Mouse (Mus musculus) testis, adult 2 months (tissue): Measurements from ENCODE around the gene Fam20c.

Experiments used
- CTCF ChIP-seq: fragments of 200-500 bp; IDR thresholded peaks from 2 replicates; pipeline ENCODE4 v1.5.1; 2012; ENCODE audit warnings: low read depth, mild to moderate bottlenecking, inconsistent platforms, low read length, moderate library complexity; ENCODE audit not compliant: control insufficient read depth, insufficient read depth, insufficient replicate concordance
- POLR2A ChIP-seq: fragments of 200-500 bp; IDR thresholded peaks from 2 replicates; pipeline ENCODE4 v1.6.1; 2012; ENCODE audit warnings: low read depth, mild to moderate bottlenecking, inconsistent platforms, low read length, moderate library complexity; ENCODE audit not compliant: control insufficient read depth

DNA sequence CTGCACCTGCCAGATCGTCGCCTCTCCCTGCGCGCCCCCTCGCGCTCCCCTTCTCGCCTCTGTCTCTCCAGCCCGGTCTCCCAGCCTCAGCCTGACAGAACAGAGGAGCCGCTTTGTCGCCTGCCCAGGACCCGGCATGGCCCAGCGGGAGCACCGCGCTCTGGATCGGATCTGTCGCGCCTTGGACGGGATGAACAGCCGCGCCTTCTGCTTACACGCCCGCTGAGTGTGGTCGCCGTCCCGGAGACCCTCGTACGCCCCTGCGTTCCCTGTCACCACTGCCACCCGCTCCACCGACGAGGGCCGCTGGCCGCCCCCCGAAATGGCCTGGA is 773 bp downstream of the Fam20c start:
- TF ChIP-seq POLR2A (no peak), CTCF (no peak)
